Mouse (Mus musculus): ENCODE data around the gene Snx1. TPM values are rescaled to one million over a fixed set of nuclear protein-coding genes. Genes with fewer than 3 reads are reported as not detected.

Snx1 gene
- polyA plus RNA-seq, 1 experiment from 2014 or later: 131 TPM

GRCm38 (mm10) chr9:66114341-66114740 lies 12.0 kb downstream of the Snx1 start:
- no peak for DNase-seq (ENCODE audit: low spot score)
- H3K9ac ChIP-seq (ENCODE audit: low read depth, low read length): no peak overlapping the region
- no peak overlapping the region for H3K4me2 ChIP-seq (ENCODE audit: low read length)
- no peaks in the 10 kb centered on the region for H3K27me3 ChIP-seq (ENCODE audit: insufficient read depth, low read length)
- ATAC-seq (replicated peaks; ENCODE audit: low FRiP score, low read depth): no peak
- H3K36me3 ChIP-seq (ENCODE audit: insufficient read depth, low read length): peaks cover 13% of the 10 kb centered on the region; the same call in 1 of the 2 replicates
- no peaks in the 10 kb centered on the region for H3K9me3 ChIP-seq (replicated peaks; ENCODE audit: low read length)
- TF ChIP-seq CTCF (IDR thresholded peaks at IDR 0.05; ENCODE audit: low read depth): no peak
- H3K4me3 ChIP-seq (replicated peaks; ENCODE audit: low read depth, low read length): no peak overlapping the region
- no peak overlapping the region for H3K27ac ChIP-seq
- no peaks in the 10 kb centered on the region for H3K4me1 ChIP-seq (replicated peaks; ENCODE audit: insufficient read depth, low read length)
- 91% methylated on average over 3 of the region's 3 CpGs for WGBS

- Histone ChIP-seq H3K27me3 (ENCODE audit: insufficient read depth, low read length) (no peaks in the 10 kb centered on the region), H3K4me3 (replicated peaks; ENCODE audit: low read depth, low read length) (no peak overlapping the region), H3K36me3 (ENCODE audit: insufficient read depth, low read length) (peaks cover 20% of the 10 kb centered on the region), H3K4me1 (replicated peaks; ENCODE audit: insufficient read depth, low read length) (no peaks in the 10 kb centered on the region), H3K4me2 (ENCODE audit: low read length) (no peak overlapping the region), H3K9me3 (replicated peaks; ENCODE audit: low read length) (no peaks in the 10 kb centered on the region), H3K27ac (peak overlapping the region; percentile 74), H3K9ac (ENCODE audit: low read depth, low read length) (no peak overlapping the region)
- DNase-seq (ENCODE audit: low spot score) (peak; percentile 36), ATAC-seq (replicated peaks; ENCODE audit: low FRiP score, low read depth) (peak; percentile 72)
- TF ChIP-seq CTCF (IDR thresholded peaks at IDR 0.05; ENCODE audit: low read depth): no peak
- WGBS: 62% methylated on average over 8 of the region's 8 CpGs
Observed at GRCm38 (mm10) chr9:66110611-66111379, 15.6 kb downstream of the Snx1 start.

- DNase-seq (ENCODE audit: low spot score) (no peak), ATAC-seq (replicated peaks; ENCODE audit: low FRiP score, low read depth) (no peak)
- Histone ChIP-seq H3K4me3 (replicated peaks; ENCODE audit: low read depth, low read length) (no peak overlapping the region), H3K4me2 (ENCODE audit: low read length) (no peak overlapping the region), H3K27me3 (ENCODE audit: insufficient read depth, low read length) (no peaks in the 10 kb centered on the region), H3K27ac (peak overlapping the region; percentile 74), H3K4me1 (replicated peaks; ENCODE audit: insufficient read depth, low read length) (no peaks in the 10 kb centered on the region), H3K36me3 (ENCODE audit: insufficient read depth, low read length) (peaks cover 23% of the 10 kb centered on the region), H3K9me3 (replicated peaks; ENCODE audit: low read length) (no peaks in the 10 kb centered on the region), H3K9ac (ENCODE audit: low read depth, low read length) (no peak overlapping the region)
- no peak for TF ChIP-seq CTCF (IDR thresholded peaks at IDR 0.05; ENCODE audit: low read depth)
- 68% methylated on average over 8 of the region's 8 CpGs for WGBS
Observed at GRCm38 (mm10) chr9:66110126-66110525, 16.3 kb downstream of the Snx1 start.

- Histone ChIP-seq H3K4me3 (replicated peaks; ENCODE audit: low read depth, low read length) (no peak overlapping the region), H3K9ac (ENCODE audit: low read depth, low read length) (no peak overlapping the region), H3K4me2 (ENCODE audit: low read length) (no peak overlapping the region), H3K36me3 (ENCODE audit: insufficient read depth, low read length) (peaks cover 24% of the 10 kb centered on the region), H3K27me3 (ENCODE audit: insufficient read depth, low read length) (no peaks in the 10 kb centered on the region), H3K27ac (peak overlapping the region; percentile 74; the same call in 1 of the 2 replicates), H3K9me3 (replicated peaks; ENCODE audit: low read length) (no peaks in the 10 kb centered on the region), H3K4me1 (replicated peaks; ENCODE audit: insufficient read depth, low read length) (no peaks in the 10 kb centered on the region)
- TF ChIP-seq CTCF (IDR thresholded peaks at IDR 0.05; ENCODE audit: low read depth): no peak
- DNase-seq (ENCODE audit: low spot score) (no peak), ATAC-seq (replicated peaks; ENCODE audit: low FRiP score, low read depth) (no peak)
- 97% methylated on average over 1 of the region's 1 CpGs for WGBS
Observed at GRCm38 (mm10) chr9:66109574-66109973, 16.8 kb downstream of the Snx1 start.

GRCm38 (mm10) chr9:66105168-66105567 lies 21.2 kb downstream of the Snx1 start:
- TF ChIP-seq CTCF (IDR thresholded peaks at IDR 0.05; ENCODE audit: low read depth): no peak
- Histone ChIP-seq H3K9me3 (replicated peaks; ENCODE audit: low read length) (no peaks in the 10 kb centered on the region), H3K27me3 (ENCODE audit: insufficient read depth, low read length) (no peaks in the 10 kb centered on the region), H3K4me1 (replicated peaks; ENCODE audit: insufficient read depth, low read length) (no peaks in the 10 kb centered on the region), H3K9ac (ENCODE audit: low read depth, low read length) (no peak overlapping the region), H3K4me2 (ENCODE audit: low read length) (no peak overlapping the region), H3K4me3 (replicated peaks; ENCODE audit: low read depth, low read length) (no peak overlapping the region), H3K36me3 (ENCODE audit: insufficient read depth, low read length) (peaks cover 42% of the 10 kb centered on the region), H3K27ac (0 out of 2 replicates have a peak overlapping the region, but pooled peaks have one; percentile 40)
- 73% methylated on average over 8 of the region's 8 CpGs for WGBS
- ATAC-seq (replicated peaks; ENCODE audit: low FRiP score, low read depth): no peak
- peak; percentile 29 for DNase-seq (ENCODE audit: low spot score)

- 82% methylated on average over 4 of the region's 4 CpGs for WGBS
- no peaks in the 10 kb centered on the region for H3K9me3 ChIP-seq (replicated peaks; ENCODE audit: low read length)
- H3K4me3 ChIP-seq (replicated peaks; ENCODE audit: low read depth, low read length): no peak overlapping the region
- no peak overlapping the region for H3K4me2 ChIP-seq (ENCODE audit: low read length)
- no peak overlapping the region for H3K27ac ChIP-seq
- no peak for DNase-seq (ENCODE audit: low spot score)
- H3K36me3 ChIP-seq (ENCODE audit: insufficient read depth, low read length): peaks cover 47% of the 10 kb centered on the region
- H3K27me3 ChIP-seq (ENCODE audit: insufficient read depth, low read length): no peaks in the 10 kb centered on the region
- no peaks in the 10 kb centered on the region for H3K4me1 ChIP-seq (replicated peaks; ENCODE audit: insufficient read depth, low read length)
- no peak for TF ChIP-seq CTCF (IDR thresholded peaks at IDR 0.05; ENCODE audit: low read depth)
- no peak overlapping the region for H3K9ac ChIP-seq (ENCODE audit: low read depth, low read length)
- no peak for ATAC-seq (replicated peaks; ENCODE audit: low FRiP score, low read depth)
Observed at GRCm38 (mm10) chr9:66104601-66105000, 21.8 kb downstream of the Snx1 start.

All from kidney, postnatal 0 days (tissue).